Mouse (Mus musculus) forebrain, embryonic 13.5 days (tissue): Measurements from ENCODE around the gene Zfp536. TPM values are rescaled to one million over a fixed set of nuclear protein-coding genes. Genes with fewer than 3 reads are reported as not detected.

Experiments
- ATAC-seq: fragments of 200-750 bp; cut with Nextera tagmentation; 2 replicates; pipeline ENCODE4 v1.8.0; 2017
- H3K27ac ChIP-seq: fragments of 300-500 bp; sonication (generic); 2 replicates; pipeline ENCODE4 v1.5.1; 2015; ENCODE audit warnings: inconsistent platforms, mild to moderate bottlenecking, moderate library complexity
- H3K27me3 ChIP-seq: fragments of 300-500 bp; sonication (generic); 2 replicates; pipeline ENCODE4 v1.6.1; 2015; ENCODE audit warnings: mild to moderate bottlenecking, inconsistent platforms
- H3K36me3 ChIP-seq: fragments of 300-500 bp; sonication (generic); 2 replicates; pipeline ENCODE4 v1.6.1; 2015; ENCODE audit warnings: mild to moderate bottlenecking, inconsistent platforms; ENCODE audit not compliant: poor library complexity, severe bottlenecking
- H3K4me1 ChIP-seq: fragments of 300-500 bp; sonication (generic); 2 replicates; pipeline ENCODE4 v1.6.1; 2015; ENCODE audit warnings: inconsistent platforms
- H3K4me2 ChIP-seq: fragments of 300-500 bp; sonication (generic); 2 replicates; pipeline ENCODE4 v1.6.1; 2015; ENCODE audit warnings: inconsistent platforms, mild to moderate bottlenecking, moderate library complexity
- H3K4me3 ChIP-seq: fragments of 300-500 bp; sonication (generic); 2 replicates; pipeline ENCODE4 v1.5.1; 2015; ENCODE audit warnings: mild to moderate bottlenecking, inconsistent platforms
- H3K9ac ChIP-seq: fragments of 300-500 bp; sonication (generic); 2 replicates; pipeline ENCODE4 v1.6.1; 2015; ENCODE audit warnings: mild to moderate bottlenecking, inconsistent platforms
- H3K9me3 ChIP-seq: fragments of 300-500 bp; sonication (generic); replicated peaks from 2 replicates; pipeline ENCODE4 v1.6.1; 2016; ENCODE audit warnings: inconsistent platforms
- WGBS: fragments of 180-500 bp; shearing (Covaris S2); methylation state at CpG from one replicate; pipeline ENCODE4 v1.1.7; 2015; 5-methylcytosine and 5-hydroxymethylcytosine counted together
- polyA plus RNA-seq: library from polyadenylated mRNA; unstranded; fragments of >200 nt; fragmentation: Nextera tagmentation; extraction: Ambion mirVana; gene quantifications from 2 replicates; pipeline ENCODE4 v1.2.1, GENCODE M21; 2015

Zfp536 gene
- 39.7 and 42.0 TPM in 2 replicates for polyA plus RNA-seq

- WGBS, result under 1% methylated on average over 27 of the region's 27 CpGs
These were observed at the start of gene Zfp536 for GRCm38 (mm10) chr7:37773312-37773702. Zfp536 (minus strand) TSS chr7:37773641.

GRCm38 (mm10) chr7:37820670-37821301 is 47.3 kb upstream of the Zfp536 start:
- ATAC-seq, result no peak
- Histone ChIP-seq H3K27me3 (no peaks in the 10 kb centered on the region), H3K4me3 (no peak overlapping the region), H3K4me1 (no peaks in the 10 kb centered on the region), H3K27ac (no peak overlapping the region), H3K9me3 (no peaks in the 10 kb centered on the region), H3K36me3 (no peaks in the 10 kb centered on the region), H3K9ac (no peak overlapping the region), H3K4me2 (no peak overlapping the region)
- 86% methylated on average over 11 of the region's 11 CpGs for WGBS

More at GRCm38 (mm10) chr7:37773312-37773702, at the start of gene Zfp536:
- H3K27me3 ChIP-seq, result peaks cover 16% of the 10 kb centered on the region; the same call in 1 of the 2 replicates
- peak within 1 kb of the TSS; percentile 95 for H3K4me2 ChIP-seq
- H3K4me3 ChIP-seq, result peak within 1 kb of the TSS; percentile 61
- ATAC-seq, result no peak
- H3K27ac ChIP-seq, result peak within 1 kb of the TSS; percentile 85
- H3K9ac ChIP-seq, result peak within 1 kb of the TSS; percentile 78
- H3K36me3 ChIP-seq, result no peaks in the 10 kb centered on the region
- H3K4me1 ChIP-seq, result peaks cover 30% of the 10 kb centered on the region
- H3K9me3 ChIP-seq, result no peaks in the 10 kb centered on the region

- H3K4me2 ChIP-seq, result no peak overlapping the region
- no peak for ATAC-seq
- no peak overlapping the region for H3K9ac ChIP-seq
- 88% methylated on average over 8 of the region's 8 CpGs for WGBS
- H3K27ac ChIP-seq, result no peak overlapping the region
- no peaks in the 10 kb centered on the region for H3K27me3 ChIP-seq
- no peaks in the 10 kb centered on the region for H3K36me3 ChIP-seq
- no peaks in the 10 kb centered on the region for H3K4me1 ChIP-seq
- H3K4me3 ChIP-seq, result no peak overlapping the region
- H3K9me3 ChIP-seq, result no peaks in the 10 kb centered on the region
These were observed 45.3 kb upstream of the Zfp536 start for GRCm38 (mm10) chr7:37818631-37819340.

GRCm38 (mm10) chr7:37816901-37817300 is 43.5 kb upstream of the Zfp536 start:
- H3K4me1 ChIP-seq, result no peaks in the 10 kb centered on the region
- no peaks in the 10 kb centered on the region for H3K36me3 ChIP-seq
- no peak overlapping the region for H3K4me2 ChIP-seq
- no peaks in the 10 kb centered on the region for H3K27me3 ChIP-seq
- H3K27ac ChIP-seq, result no peak overlapping the region
- no peaks in the 10 kb centered on the region for H3K9me3 ChIP-seq
- H3K4me3 ChIP-seq, result no peak overlapping the region
- 90% methylated on average over 7 of the region's 7 CpGs for WGBS
- no peak for ATAC-seq
- no peak overlapping the region for H3K9ac ChIP-seq

- Histone ChIP-seq H3K9ac (no peak overlapping the region), H3K4me3 (no peak overlapping the region), H3K4me1 (no peaks in the 10 kb centered on the region), H3K27ac (no peak overlapping the region), H3K36me3 (no peaks in the 10 kb centered on the region), H3K9me3 (no peaks in the 10 kb centered on the region), H3K27me3 (no peaks in the 10 kb centered on the region), H3K4me2 (no peak overlapping the region)
- WGBS, result 51% methylated on average over 8 of the region's 8 CpGs
- no peak for ATAC-seq
These were observed 41.5 kb upstream of the Zfp536 start for GRCm38 (mm10) chr7:37814844-37815406.

- H3K4me1 ChIP-seq, result no peaks in the 10 kb centered on the region
- no peaks in the 10 kb centered on the region for H3K27me3 ChIP-seq
- no peak overlapping the region for H3K9ac ChIP-seq
- no peak overlapping the region for H3K27ac ChIP-seq
- no peaks in the 10 kb centered on the region for H3K36me3 ChIP-seq
- H3K4me3 ChIP-seq, result no peak overlapping the region
- H3K4me2 ChIP-seq, result no peak overlapping the region
- WGBS, result 82% methylated on average over 10 of the region's 10 CpGs
- ATAC-seq, result no peak
- H3K9me3 ChIP-seq, result no peaks in the 10 kb centered on the region
These were observed 40.2 kb upstream of the Zfp536 start for GRCm38 (mm10) chr7:37813676-37814075.

- no peak overlapping the region for H3K4me3 ChIP-seq
- no peak for ATAC-seq
- no peaks in the 10 kb centered on the region for H3K4me1 ChIP-seq
- WGBS, result 89% methylated on average over 5 of the region's 5 CpGs
- H3K4me2 ChIP-seq, result no peak overlapping the region
- no peak overlapping the region for H3K27ac ChIP-seq
- no peaks in the 10 kb centered on the region for H3K9me3 ChIP-seq
- H3K27me3 ChIP-seq, result no peaks in the 10 kb centered on the region
- no peaks in the 10 kb centered on the region for H3K36me3 ChIP-seq
- no peak overlapping the region for H3K9ac ChIP-seq
These were observed 36.5 kb upstream of the Zfp536 start for GRCm38 (mm10) chr7:37809908-37810307.

GRCm38 (mm10) chr7:37809001-37809400 is 35.6 kb upstream of the Zfp536 start:
- Histone ChIP-seq H3K9ac (no peak overlapping the region), H3K27me3 (no peaks in the 10 kb centered on the region), H3K4me3 (no peak overlapping the region), H3K27ac (no peak overlapping the region), H3K9me3 (no peaks in the 10 kb centered on the region), H3K4me2 (no peak overlapping the region), H3K36me3 (no peaks in the 10 kb centered on the region), H3K4me1 (no peaks in the 10 kb centered on the region)
- ATAC-seq, result no peak
- 95% methylated on average over 4 of the region's 4 CpGs for WGBS

- H3K4me1 ChIP-seq, result no peaks in the 10 kb centered on the region
- no peaks in the 10 kb centered on the region for H3K27me3 ChIP-seq
- H3K4me3 ChIP-seq, result no peak overlapping the region
- no peaks in the 10 kb centered on the region for H3K36me3 ChIP-seq
- 86% methylated on average over 3 of the region's 3 CpGs for WGBS
- H3K9ac ChIP-seq, result no peak overlapping the region
- H3K4me2 ChIP-seq, result no peak overlapping the region
- ATAC-seq, result no peak
- H3K9me3 ChIP-seq, result no peaks in the 10 kb centered on the region
- H3K27ac ChIP-seq, result no peak overlapping the region
These were observed 27.7 kb upstream of the Zfp536 start for GRCm38 (mm10) chr7:37801160-37801559.

GRCm38 (mm10) chr7:37788721-37789120 is 15.3 kb upstream of the Zfp536 start:
- Histone ChIP-seq H3K36me3 (no peaks in the 10 kb centered on the region), H3K27me3 (no peaks in the 10 kb centered on the region), H3K9me3 (peaks cover 5% of the 10 kb centered on the region; the same call in 1 of the 2 replicates), H3K27ac (no peak overlapping the region), H3K9ac (no peak overlapping the region), H3K4me1 (no peaks in the 10 kb centered on the region), H3K4me3 (no peak overlapping the region), H3K4me2 (no peak overlapping the region)
- WGBS, result 84% methylated on average over 4 of the region's 4 CpGs
- no peak for ATAC-seq

GRCm38 (mm10) chr7:37775502-37775901 is 2.1 kb upstream of the Zfp536 start:
- Histone ChIP-seq H3K27me3 (peaks cover 16% of the 10 kb centered on the region; the same call in 1 of the 2 replicates), H3K9ac (no peak overlapping the region), H3K27ac (no peak overlapping the region), H3K36me3 (no peaks in the 10 kb centered on the region), H3K4me1 (peaks cover 22% of the 10 kb centered on the region; the same call in 1 of the 2 replicates), H3K4me2 (no peak overlapping the region), H3K9me3 (no peaks in the 10 kb centered on the region), H3K4me3 (no peak overlapping the region)
- ATAC-seq, result no peak
- 4% methylated on average over 15 of the region's 15 CpGs for WGBS

GRCm38 (mm10) chr7:37774463-37774970 is 1.1 kb upstream of the Zfp536 start:
- ATAC-seq, result no peak
- Histone ChIP-seq H3K27me3 (peaks cover 16% of the 10 kb centered on the region; the same call in 1 of the 2 replicates), H3K4me2 (peak overlapping the region; percentile 95; the same call in 1 of the 2 replicates), H3K9me3 (no peaks in the 10 kb centered on the region), H3K4me3 (no peak overlapping the region), H3K36me3 (no peaks in the 10 kb centered on the region), H3K9ac (no peak overlapping the region), H3K27ac (no peak overlapping the region), H3K4me1 (peaks cover 23% of the 10 kb centered on the region; the same call in 1 of the 2 replicates)
- WGBS, result 22% methylated on average over 11 of the region's 11 CpGs
